Mouse (Mus musculus) lung, postnatal 0 days (tissue): Measurements from ENCODE around the gene Dhrs11.

Experiments used
- CTCF ChIP-seq: IDR thresholded peaks from 2 replicates; pipeline ENCODE4 v1.5.1; 2016; ENCODE audit warnings: antibody characterized with exemption, mild to moderate bottlenecking
- EP300 ChIP-seq: IDR thresholded peaks from 2 replicates; pipeline ENCODE4 v1.6.1; 2016; ENCODE audit warnings: antibody characterized with exemption, mild to moderate bottlenecking, control low read depth

GRCm38 (mm10) chr11:84790383-84790782 lies 38.4 kb downstream of the Dhrs11 start:
- TF ChIP-seq CTCF (no peak), EP300 (no peak)
